ENCODE assay signal across 8 mouse cellular contexts in the genomic region with DNA sequence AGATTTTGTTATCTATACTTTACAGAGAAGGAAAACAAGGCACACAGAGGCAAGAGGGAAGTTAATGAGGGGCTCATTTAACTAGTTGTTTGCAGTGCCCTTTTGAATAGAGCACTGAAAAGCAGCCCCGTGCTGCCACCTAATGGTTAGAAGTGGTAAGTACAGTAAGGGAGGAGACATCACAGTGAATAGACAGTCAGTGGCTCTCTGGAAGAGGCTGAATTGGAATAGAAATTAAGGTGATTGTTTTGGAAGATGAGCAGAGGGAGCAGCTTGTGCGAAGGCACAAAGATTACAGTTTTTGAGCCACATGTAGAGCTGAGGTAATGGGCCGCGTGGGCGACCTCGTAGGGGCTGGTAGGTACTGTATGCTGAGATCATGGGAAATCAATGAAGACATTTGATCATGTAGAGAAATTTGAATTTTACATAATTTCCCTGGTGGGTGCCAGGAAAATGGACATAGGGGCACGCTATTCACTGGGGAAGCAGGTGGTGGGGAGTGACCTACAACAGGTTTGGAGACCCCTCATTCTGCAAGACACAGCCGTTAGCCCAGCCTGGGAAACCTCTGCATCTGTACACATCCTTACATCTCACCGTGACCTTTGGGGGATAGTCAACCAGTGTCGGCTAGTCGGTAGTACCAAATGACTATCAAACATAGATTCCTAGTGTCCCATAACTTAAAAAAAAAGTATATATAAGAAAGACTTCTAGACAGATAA. TPM values are rescaled to one million over a fixed set of nuclear protein-coding genes. Genes with fewer than 3 reads are reported as not detected.
A peak's percentile ranks its signal among the peaks of the same experiment; 100 is the strongest.
DNase-seq lines count a peak whose midpoint lies in the region; ATAC-seq and TF ChIP-seq lines count a peak whose summit lies in the region.

No protein-coding gene starts in this region.

- no peaks in the 10 kb centered on the region for H3K4me1 ChIP-seq in heart, embryonic 10.5 days
- H3K4me1 ChIP-seq in embryonic facial prominence, embryonic 15.5 days, result no peaks in the 10 kb centered on the region
- H3K4me1 ChIP-seq in limb, embryonic 12.5 days (replicated peaks), result no peaks in the 10 kb centered on the region

- peak overlapping the region; percentile 38 for H3K4me2 ChIP-seq in embryonic facial prominence, embryonic 15.5 days (replicated peaks)
- H3K4me2 ChIP-seq in limb, embryonic 12.5 days, result peak overlapping the region; percentile 30; the same call in 1 of the 2 replicates
- H3K4me2 ChIP-seq in myocyte (ENCODE audit: low read depth), result peak overlapping the region; percentile 35

- H3K9me3 ChIP-seq in heart, embryonic 10.5 days, result no peaks in the 10 kb centered on the region
- H3K9me3 ChIP-seq in embryonic facial prominence, embryonic 15.5 days (replicated peaks), result no peaks in the 10 kb centered on the region
- no peaks in the 10 kb centered on the region for H3K9me3 ChIP-seq in limb, embryonic 12.5 days

- no peak for TF ChIP-seq POLR2A in myocyte (IDR thresholded peaks at IDR 0.05; ENCODE audit: insufficient read length, low read depth)

- H3K79me2 ChIP-seq in myocyte (ENCODE audit: control insufficient read depth, insufficient read depth), result no peaks in the 10 kb centered on the region

- H3K36me3 ChIP-seq in heart, embryonic 10.5 days, result no peaks in the 10 kb centered on the region
- H3K36me3 ChIP-seq in embryonic facial prominence, embryonic 15.5 days, result no peaks in the 10 kb centered on the region
- H3K36me3 ChIP-seq in limb, embryonic 12.5 days, result no peaks in the 10 kb centered on the region
- H3K36me3 ChIP-seq in myocyte (ENCODE audit: control insufficient read depth, insufficient read depth), result no peaks in the 10 kb centered on the region

- H3K4me3 ChIP-seq in heart, embryonic 10.5 days, result peak overlapping the region; percentile 42
- H3K4me3 ChIP-seq in embryonic facial prominence, embryonic 15.5 days (replicated peaks), result peak overlapping the region; percentile 29
- H3K4me3 ChIP-seq in limb, embryonic 12.5 days (replicated peaks), result no peak overlapping the region; the same call in 1 of the 2 replicates
- no peak overlapping the region for H3K4me3 ChIP-seq in myocyte

- WGBS in heart, embryonic 10.5 days, result 42% methylated on average over 11 of the region's 11 CpGs
- WGBS in embryonic facial prominence, embryonic 15.5 days, result 43% methylated on average over 11 of the region's 11 CpGs
- WGBS in limb, embryonic 12.5 days, result 49% methylated on average over 11 of the region's 11 CpGs

- no peak overlapping the region for H3ac ChIP-seq in myocyte (ENCODE audit: control insufficient read depth, insufficient read length)

- ATAC-seq in embryonic facial prominence, embryonic 15.5 days (ENCODE audit: insufficient number of reproducible peaks, low FRiP score, low TSS enrichment, low read depth), result no peak
- ATAC-seq in limb, embryonic 12.5 days (ENCODE audit: insufficient number of reproducible peaks, insufficient read depth, low FRiP score, low TSS enrichment, low read depth), result peak; percentile 63; the same call in 1 of the 2 replicates

- H3K27me3 ChIP-seq in heart, embryonic 10.5 days (ENCODE audit: insufficient read depth, poor library complexity, severe bottlenecking), result no peaks in the 10 kb centered on the region
- no peaks in the 10 kb centered on the region for H3K27me3 ChIP-seq in embryonic facial prominence, embryonic 15.5 days
- H3K27me3 ChIP-seq in limb, embryonic 12.5 days, result no peaks in the 10 kb centered on the region
- H3K27me3 ChIP-seq in myocyte (ENCODE audit: control insufficient read depth, insufficient read depth, insufficient read length), result peaks cover 11% of the 10 kb centered on the region

- DNase-seq in heart, embryonic 10.5 days (ENCODE audit: low spot score), result peak; percentile 71
- no peak for DNase-seq in heart, adult 8-10 months (ENCODE audit: low spot score)
- peak; percentile 78 for DNase-seq in NIH3T3 (ENCODE audit: low read depth)
- DNase-seq in induced T-regulatory cell, adult 2 months (ENCODE audit: low read depth), result peak; percentile 80
- no peak for DNase-seq in adrenal gland, adult 8-10 months

- H3K27ac ChIP-seq in heart, embryonic 10.5 days, result peak overlapping the region; percentile 16; the same call in 1 of the 2 replicates
- H3K27ac ChIP-seq in embryonic facial prominence, embryonic 15.5 days (replicated peaks), result no peak overlapping the region
- H3K27ac ChIP-seq in limb, embryonic 12.5 days, result no peak overlapping the region

- H3K9ac ChIP-seq in embryonic facial prominence, embryonic 15.5 days, result peak overlapping the region; percentile 4; the same call in 1 of the 2 replicates
- H3K9ac ChIP-seq in limb, embryonic 12.5 days (replicated peaks), result no peak overlapping the region

TF ChIP-seq in myocyte, 11 proteins besides CTCF, POLR2A, EP300 and RAD21:
- TF ChIP-seq TCF12 (IDR thresholded peaks at IDR 0.05; ENCODE audit: insufficient read depth, poor library complexity, severe bottlenecking) (no peak), POLR2AphosphoS2 (IDR thresholded peaks at IDR 0.05; ENCODE audit: insufficient read length, low read depth) (no peak), USF1 (IDR thresholded peaks at IDR 0.05; ENCODE audit: low read depth) (no peak), MYOD1 (IDR thresholded peaks at IDR 0.05; ENCODE audit: control insufficient read depth in 1 of 3, insufficient read length in 2 of 3, low read depth in 2 of 3) (no peak), CEBPB (IDR thresholded peaks at IDR 0.05; ENCODE audit: insufficient read depth, poor library complexity, severe bottlenecking) (no peak), MAX (IDR thresholded peaks at IDR 0.05; ENCODE audit: low read depth) (no peak), TCF3 (IDR thresholded peaks at IDR 0.05; ENCODE audit: insufficient read length, low read depth) (no peak), E2F4 (IDR thresholded peaks at IDR 0.05; ENCODE audit: insufficient read depth) (no peak), MYOG (IDR thresholded peaks at IDR 0.05; ENCODE audit: control insufficient read depth in 1 of 3, insufficient read depth in 1 of 3, insufficient read length in 2 of 3, low read depth in 2 of 3) (no peak), REST (IDR thresholded peaks at IDR 0.05; ENCODE audit: insufficient read depth, insufficient read length) (no peak), SRF (IDR thresholded peaks at IDR 0.05; ENCODE audit: control insufficient read depth, insufficient read length, low read depth) (no peak)

RNA-seq across cellular contexts. Expression of a gene that starts 15.6 kb away (rescaled TPM):
- 0.25 TPM in 1 of 2 replicates, not detected in the other for polyA plus RNA-seq in heart, embryonic 10.5 days (2016; fragmentation: Nextera tagmentation; extraction: Ambion mirVana)
- total RNA-seq in heart, adult 8-10 months (2022), result not detected
- polyA plus RNA-seq in embryonic facial prominence, embryonic 15.5 days (2015; fragmentation: Nextera tagmentation; extraction: Ambion mirVana), result 2.9 and 4.5 TPM in 2 replicates
- polyA plus RNA-seq in limb, embryonic 12.5 days (2016; fragmentation: Nextera tagmentation; extraction: Ambion mirVana), result not detected in 2 replicates
- polyA plus RNA-seq in myocyte (2012; fragmentation: generic; extraction: Trizol), result not detected
- not detected for total RNA-seq in adrenal gland, adult 8-10 months (2022)

RNA-seq across cellular contexts. Expression of a gene that starts 17.2 kb away (rescaled TPM):
- not detected in 2 replicates for polyA plus RNA-seq in heart, embryonic 10.5 days (2016; fragmentation: Nextera tagmentation; extraction: Ambion mirVana)
- total RNA-seq in heart, adult 8-10 months (2022), result not detected
- 2.3 and 3.2 TPM in 2 replicates for polyA plus RNA-seq in embryonic facial prominence, embryonic 15.5 days (2015; fragmentation: Nextera tagmentation; extraction: Ambion mirVana)
- polyA plus RNA-seq in limb, embryonic 12.5 days (2016; fragmentation: Nextera tagmentation; extraction: Ambion mirVana), result not detected in 2 replicates
- not detected for polyA plus RNA-seq in myocyte (2012; fragmentation: generic; extraction: Trizol)
- not detected for total RNA-seq in adrenal gland, adult 8-10 months (2022)

RNA-seq across cellular contexts. Expression of a gene that starts 31.6 kb away (rescaled TPM):
- polyA plus RNA-seq in heart, embryonic 10.5 days (2016; fragmentation: Nextera tagmentation; extraction: Ambion mirVana), result not detected in 2 replicates
- total RNA-seq in heart, adult 8-10 months (2022), result not detected
- 2.1 and 3.5 TPM in 2 replicates for polyA plus RNA-seq in embryonic facial prominence, embryonic 15.5 days (2015; fragmentation: Nextera tagmentation; extraction: Ambion mirVana)
- not detected in 2 replicates for polyA plus RNA-seq in limb, embryonic 12.5 days (2016; fragmentation: Nextera tagmentation; extraction: Ambion mirVana)
- polyA plus RNA-seq in myocyte (2012; fragmentation: generic; extraction: Trizol), result not detected
- total RNA-seq in adrenal gland, adult 8-10 months (2022), result not detected

RNA-seq across cellular contexts. Expression of a gene that starts 34.1 kb away (rescaled TPM):
- polyA plus RNA-seq in heart, embryonic 10.5 days (2016; fragmentation: Nextera tagmentation; extraction: Ambion mirVana), result not detected in 2 replicates
- total RNA-seq in heart, adult 8-10 months (2022), result not detected
- polyA plus RNA-seq in embryonic facial prominence, embryonic 15.5 days (2015; fragmentation: Nextera tagmentation; extraction: Ambion mirVana), result 2.9 and 4.1 TPM in 2 replicates
- polyA plus RNA-seq in limb, embryonic 12.5 days (2016; fragmentation: Nextera tagmentation; extraction: Ambion mirVana), result not detected in 2 replicates
- polyA plus RNA-seq in myocyte (2012; fragmentation: generic; extraction: Trizol), result not detected
- not detected for total RNA-seq in adrenal gland, adult 8-10 months (2022)

RNA-seq across cellular contexts. Expression of a gene that starts 38.1 kb away (rescaled TPM):
- polyA plus RNA-seq in heart, embryonic 10.5 days (2016; fragmentation: Nextera tagmentation; extraction: Ambion mirVana), result 2.5 and 2.8 TPM in 2 replicates
- under 1 TPM; 0.12 to 0.63 (median 0.37) TPM for total RNA-seq in heart, adult 8-10 months (2022)
- polyA plus RNA-seq in embryonic facial prominence, embryonic 15.5 days (2015; fragmentation: Nextera tagmentation; extraction: Ambion mirVana), result 0.33 and 0.36 TPM in 2 replicates
- polyA plus RNA-seq in limb, embryonic 12.5 days (2016; fragmentation: Nextera tagmentation; extraction: Ambion mirVana), result 0.19 and 0.44 TPM in 2 replicates
- 0.07 TPM for polyA plus RNA-seq in myocyte (2012; fragmentation: generic; extraction: Trizol)
- under 1 TPM in 2 of 4 experiments, not detected in 2; 0.15 to 0.18 TPM for total RNA-seq in adrenal gland, adult 8-10 months (2022)

Comparison
In these comparisons a context has a peak if more than half of its experiments do, and no peak if none do; other contexts are left out.
1. DNase-seq: peak in heart, embryonic 10.5 days (single experiment), NIH3T3 (single experiment) and induced T-regulatory cell, adult 2 months (single experiment); none in heart, adult 8-10 months (single experiment) and adrenal gland, adult 8-10 months (single experiment).
2. H3K4me3 ChIP-seq: peak in heart, embryonic 10.5 days (single experiment) and embryonic facial prominence, embryonic 15.5 days (single experiment); none in limb, embryonic 12.5 days (single experiment) and myocyte (single experiment).
3. Peak in every context shown above with its lines, with median percentiles within 50 percentile points of each other: H3K4me2 ChIP-seq.